In the genomic region with DNA sequence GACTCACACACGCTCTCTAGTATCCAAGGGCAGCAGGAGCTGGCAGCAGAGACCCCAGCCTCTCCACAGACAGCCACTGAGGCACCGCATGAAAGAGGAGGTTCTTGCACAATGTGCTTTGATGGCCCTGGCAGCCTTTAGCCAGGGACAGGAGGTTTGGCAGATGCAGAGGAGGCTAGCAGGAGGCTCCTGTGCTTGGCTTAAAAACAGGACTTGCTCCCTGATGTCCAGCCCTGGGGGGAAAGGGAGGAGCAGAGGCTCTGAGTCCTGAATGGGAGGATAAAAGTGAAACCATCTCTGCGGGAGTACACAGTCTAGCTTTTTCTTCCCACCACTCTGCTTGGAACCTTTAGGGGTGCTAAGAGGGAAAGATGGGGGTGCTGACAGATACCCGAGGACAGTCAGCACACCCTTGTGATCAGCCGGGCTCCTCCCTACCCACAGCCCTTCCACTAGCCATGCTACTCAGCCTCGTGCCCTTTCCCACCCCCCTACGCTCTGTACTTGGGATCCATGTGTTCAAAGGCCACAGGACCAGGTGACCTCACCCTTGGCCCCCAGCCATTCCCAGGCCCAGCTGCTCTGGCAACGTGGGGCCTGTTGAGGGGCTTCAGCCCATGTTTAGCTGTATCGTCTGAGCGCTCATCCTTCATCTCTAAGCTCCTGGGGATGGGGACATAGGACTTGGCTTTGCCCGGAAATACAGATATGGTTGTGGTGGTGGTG, we compare ENCODE assay signal across 7 mouse cellular contexts. TPM values are rescaled to one million over a fixed set of nuclear protein-coding genes. Genes with fewer than 3 reads are reported as not detected.
DNase-seq lines count a peak whose midpoint lies in the region; ATAC-seq lines count a peak whose summit lies in the region.

No protein-coding gene starts in this region.

- no peaks in the 10 kb centered on the region for H3K9me3 ChIP-seq in midbrain, embryonic 10.5 days (replicated peaks)
- no peaks in the 10 kb centered on the region for H3K9me3 ChIP-seq in midbrain, embryonic 15.5 days
- no peaks in the 10 kb centered on the region for H3K9me3 ChIP-seq in embryonic facial prominence, embryonic 10.5 days
- no peaks in the 10 kb centered on the region for H3K9me3 ChIP-seq in intestine, embryonic 16.5 days (ENCODE audit: control insufficient read depth, low read length)
- H3K9me3 ChIP-seq in stomach, embryonic 15.5 days = no peaks in the 10 kb centered on the region

- intact Hi-C loops in gastrocnemius, postnatal 36 days (cut with DNase I) = no loop called here

- H3K27me3 ChIP-seq in midbrain, embryonic 10.5 days (ENCODE audit: low read depth, poor library complexity, severe bottlenecking) = no peaks in the 10 kb centered on the region
- H3K27me3 ChIP-seq in midbrain, embryonic 15.5 days (replicated peaks) = no peaks in the 10 kb centered on the region
- H3K27me3 ChIP-seq in embryonic facial prominence, embryonic 10.5 days (replicated peaks; ENCODE audit: low read depth, poor library complexity, severe bottlenecking) = no peaks in the 10 kb centered on the region
- no peaks in the 10 kb centered on the region for H3K27me3 ChIP-seq in intestine, embryonic 16.5 days (replicated peaks; ENCODE audit: control insufficient read depth, insufficient read depth, low read length)
- H3K27me3 ChIP-seq in stomach, embryonic 15.5 days (replicated peaks) = no peaks in the 10 kb centered on the region

- peaks cover 52% of the 10 kb centered on the region for H3K4me1 ChIP-seq in midbrain, embryonic 10.5 days
- peaks cover 27% of the 10 kb centered on the region for H3K4me1 ChIP-seq in midbrain, embryonic 15.5 days
- peaks cover 48% of the 10 kb centered on the region for H3K4me1 ChIP-seq in embryonic facial prominence, embryonic 10.5 days
- peaks cover 44% of the 10 kb centered on the region for H3K4me1 ChIP-seq in intestine, embryonic 16.5 days (ENCODE audit: control insufficient read depth, insufficient read depth, low read length)
- peaks cover 20% of the 10 kb centered on the region for H3K4me1 ChIP-seq in stomach, embryonic 15.5 days

- H3K9ac ChIP-seq in midbrain, embryonic 15.5 days = no peak overlapping the region
- H3K9ac ChIP-seq in intestine, embryonic 16.5 days (ENCODE audit: low read depth, low read length) = peak overlapping the region; percentile 12
- H3K9ac ChIP-seq in stomach, embryonic 15.5 days = no peak overlapping the region

- no peak; the same call in 1 of the 2 replicates for ATAC-seq in midbrain, embryonic 15.5 days (replicated peaks)
- no peak for ATAC-seq in intestine, embryonic 16.5 days
- ATAC-seq in stomach, embryonic 15.5 days (ENCODE audit: insufficient read depth, low FRiP score, low read depth) = peak; percentile 40; the same call in 1 of the 2 replicates

- H3K4me2 ChIP-seq in midbrain, embryonic 15.5 days = no peak overlapping the region
- H3K4me2 ChIP-seq in intestine, embryonic 16.5 days (ENCODE audit: low read depth, low read length) = peak overlapping the region; percentile 25
- peak overlapping the region; percentile 25; the same call in 1 of the 2 replicates for H3K4me2 ChIP-seq in stomach, embryonic 15.5 days

- H3K4me3 ChIP-seq in midbrain, embryonic 10.5 days = peak overlapping the region; percentile 14; the same call in 1 of the 2 replicates
- no peak overlapping the region for H3K4me3 ChIP-seq in midbrain, embryonic 15.5 days
- H3K4me3 ChIP-seq in embryonic facial prominence, embryonic 10.5 days = no peak overlapping the region
- H3K4me3 ChIP-seq in intestine, embryonic 16.5 days (ENCODE audit: low read length) = no peak overlapping the region
- H3K4me3 ChIP-seq in stomach, embryonic 15.5 days (replicated peaks) = no peak overlapping the region

- H3K27ac ChIP-seq in midbrain, embryonic 10.5 days (replicated peaks) = peak overlapping the region; percentile 68
- H3K27ac ChIP-seq in midbrain, embryonic 15.5 days = no peak overlapping the region
- H3K27ac ChIP-seq in embryonic facial prominence, embryonic 10.5 days (replicated peaks) = peak overlapping the region; percentile 37
- H3K27ac ChIP-seq in intestine, embryonic 16.5 days (ENCODE audit: low read length) = no peak overlapping the region
- no peak overlapping the region for H3K27ac ChIP-seq in stomach, embryonic 15.5 days

- DNase-seq in midbrain, embryonic 10.5 days (ENCODE audit: low spot score) = no peak
- no peak for DNase-seq in embryonic facial prominence, embryonic 10.5 days (ENCODE audit: low spot score)
- DNase-seq in urinary bladder, adult 2 months (ENCODE audit: low spot score) = no peak
- no peak for DNase-seq in gastrocnemius, postnatal 36 days

- H3K36me3 ChIP-seq in midbrain, embryonic 10.5 days = peaks cover 30% of the 10 kb centered on the region
- H3K36me3 ChIP-seq in midbrain, embryonic 15.5 days (replicated peaks) = peaks cover 6% of the 10 kb centered on the region; the same call in 1 of the 2 replicates
- H3K36me3 ChIP-seq in embryonic facial prominence, embryonic 10.5 days (replicated peaks) = peaks cover 18% of the 10 kb centered on the region
- H3K36me3 ChIP-seq in intestine, embryonic 16.5 days (ENCODE audit: control insufficient read depth, insufficient read depth, low read length) = no peaks in the 10 kb centered on the region
- no peaks in the 10 kb centered on the region; the same call in 1 of the 2 replicates for H3K36me3 ChIP-seq in stomach, embryonic 15.5 days

- WGBS in midbrain, embryonic 10.5 days = 62% methylated on average over 11 of the region's 11 CpGs
- WGBS in midbrain, embryonic 15.5 days = 48% methylated on average over 11 of the region's 11 CpGs
- WGBS in embryonic facial prominence, embryonic 10.5 days = 56% methylated on average over 11 of the region's 11 CpGs
- WGBS in intestine, embryonic 16.5 days = 46% methylated on average over 11 of the region's 11 CpGs
- WGBS in stomach, embryonic 15.5 days = 47% methylated on average over 11 of the region's 11 CpGs

RNA-seq across cellular contexts. Expression of gene Chst14, which starts 12.6 kb away (rescaled TPM):
- polyA plus RNA-seq in midbrain, embryonic 10.5 days (2016; fragmentation: Nextera tagmentation; extraction: Ambion mirVana) = 14.5 and 17.2 TPM in 2 replicates
- polyA plus RNA-seq in midbrain, embryonic 15.5 days (2015; fragmentation: Nextera tagmentation; extraction: Ambion mirVana) = 4.7 and 6.0 TPM in 2 replicates
- 20.8 and 22.2 TPM in 2 replicates for polyA plus RNA-seq in embryonic facial prominence, embryonic 10.5 days (2016; fragmentation: Nextera tagmentation; extraction: Ambion mirVana)
- 16.1 and 16.6 TPM in 2 replicates for polyA plus RNA-seq in intestine, embryonic 16.5 days (2015; fragmentation: Nextera tagmentation; extraction: Ambion mirVana)
- 26.3 and 26.9 TPM in 2 replicates for polyA plus RNA-seq in stomach, embryonic 15.5 days (2015; fragmentation: Nextera tagmentation; extraction: Ambion mirVana)
- polyA plus RNA-seq in urinary bladder, adult 2 months (2012; rRNA removed) = 19.9 and 20.7 TPM in 2 replicates
- total RNA-seq in gastrocnemius, postnatal 36 days (2021) = 1 to 10 TPM; 2.6 to 2.9 TPM

RNA-seq across cellular contexts. Expression of gene Bahd1, which starts 13.5 kb away (rescaled TPM):
- polyA plus RNA-seq in midbrain, embryonic 10.5 days (2016; fragmentation: Nextera tagmentation; extraction: Ambion mirVana) = 3.8 and 3.9 TPM in 2 replicates
- polyA plus RNA-seq in midbrain, embryonic 15.5 days (2015; fragmentation: Nextera tagmentation; extraction: Ambion mirVana) = 8.4 and 8.8 TPM in 2 replicates
- polyA plus RNA-seq in embryonic facial prominence, embryonic 10.5 days (2016; fragmentation: Nextera tagmentation; extraction: Ambion mirVana) = 3.2 and 3.3 TPM in 2 replicates
- 3.6 and 4.9 TPM in 2 replicates for polyA plus RNA-seq in intestine, embryonic 16.5 days (2015; fragmentation: Nextera tagmentation; extraction: Ambion mirVana)
- 5.7 TPM in 2 replicates for polyA plus RNA-seq in stomach, embryonic 15.5 days (2015; fragmentation: Nextera tagmentation; extraction: Ambion mirVana)
- 10.2 and 12.4 TPM in 2 replicates for polyA plus RNA-seq in urinary bladder, adult 2 months (2012; rRNA removed)
- 1 to 10 TPM; 3.5 to 5.5 TPM for total RNA-seq in gastrocnemius, postnatal 36 days (2021)

RNA-seq across cellular contexts. Expression of gene Ivd, which starts 52.0 kb away (rescaled TPM):
- polyA plus RNA-seq in midbrain, embryonic 10.5 days (2016; fragmentation: Nextera tagmentation; extraction: Ambion mirVana) = 63.3 and 67.3 TPM in 2 replicates
- 43.0 and 50.4 TPM in 2 replicates for polyA plus RNA-seq in midbrain, embryonic 15.5 days (2015; fragmentation: Nextera tagmentation; extraction: Ambion mirVana)
- polyA plus RNA-seq in embryonic facial prominence, embryonic 10.5 days (2016; fragmentation: Nextera tagmentation; extraction: Ambion mirVana) = 74.0 and 81.3 TPM in 2 replicates
- polyA plus RNA-seq in intestine, embryonic 16.5 days (2015; fragmentation: Nextera tagmentation; extraction: Ambion mirVana) = 41.9 and 51.3 TPM in 2 replicates
- 55.1 and 58.9 TPM in 2 replicates for polyA plus RNA-seq in stomach, embryonic 15.5 days (2015; fragmentation: Nextera tagmentation; extraction: Ambion mirVana)
- polyA plus RNA-seq in urinary bladder, adult 2 months (2012; rRNA removed) = 87.1 and 91.2 TPM in 2 replicates
- 100 to 1,000 TPM in 1 of 2 experiments, 10 to 100 TPM in 1; 94.6 to 149 TPM for total RNA-seq in gastrocnemius, postnatal 36 days (2021)

Comparison
In these comparisons a context has a peak if more than half of its experiments do, and no peak if none do; other contexts are left out.
1. H3K27ac ChIP-seq: peak in midbrain, embryonic 10.5 days (single experiment) and embryonic facial prominence, embryonic 10.5 days (single experiment); none in midbrain, embryonic 15.5 days (single experiment), intestine, embryonic 16.5 days (single experiment) and stomach, embryonic 15.5 days (single experiment).